Mouse (Mus musculus): Measurements from ENCODE around the gene 1700007K13Rik. TPM values are rescaled to one million over a fixed set of nuclear protein-coding genes. Genes with fewer than 3 reads are reported as not detected.
A peak's percentile ranks its signal among the peaks of the same experiment; 100 is the strongest.
"Not testable (repeated sequence)": the region's sequence is repeated elsewhere in the genome, so short reads cannot be mapped to it uniquely, and the experiment has no call there.

Gene 1700007K13Rik
- under 1 TPM; 0.64 to 0.99 TPM for total RNA-seq (2021)
- long read RNA-seq, experiment 1: 0 reads
- long read RNA-seq, experiment 2: 0 reads

DNA sequence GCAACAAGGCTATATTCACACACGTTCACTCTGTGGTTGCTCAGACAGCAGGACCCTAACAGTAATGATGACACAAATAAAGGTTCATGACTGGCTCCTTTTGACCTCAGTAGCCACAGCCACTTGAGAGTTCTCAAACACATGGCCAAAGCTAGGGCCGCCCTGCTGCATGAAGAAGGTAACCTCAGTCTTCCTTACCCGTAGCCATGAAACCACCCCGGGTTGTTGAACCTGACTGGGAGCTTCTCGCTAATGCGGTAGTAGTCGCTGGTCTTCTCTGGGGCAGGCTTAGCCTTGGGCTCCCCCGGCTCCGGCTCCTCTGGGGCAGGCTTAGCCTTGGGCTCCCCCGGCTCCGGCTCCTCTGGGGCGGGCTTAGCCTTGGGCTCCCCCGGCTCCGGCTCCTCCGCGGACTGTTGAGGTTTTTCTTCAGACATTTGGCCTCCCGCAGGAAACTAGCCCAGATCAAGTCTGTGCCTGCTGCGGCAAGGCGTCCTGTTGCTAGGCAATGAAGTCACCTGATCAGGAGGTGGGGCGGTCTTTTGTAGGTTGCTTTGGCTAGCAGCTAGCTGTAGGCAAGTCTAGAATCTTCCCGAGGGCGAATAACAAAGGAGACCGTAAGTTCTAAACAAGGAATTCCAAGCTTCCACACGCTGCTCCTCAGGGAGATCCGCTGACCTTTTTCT, at the start of gene 1700007K13Rik:
TSS of gene 1700007K13Rik (minus strand) at position 497 of the 683 bp plus-strand sequence.
- DNase-seq: peak; percentile 86

DNA sequence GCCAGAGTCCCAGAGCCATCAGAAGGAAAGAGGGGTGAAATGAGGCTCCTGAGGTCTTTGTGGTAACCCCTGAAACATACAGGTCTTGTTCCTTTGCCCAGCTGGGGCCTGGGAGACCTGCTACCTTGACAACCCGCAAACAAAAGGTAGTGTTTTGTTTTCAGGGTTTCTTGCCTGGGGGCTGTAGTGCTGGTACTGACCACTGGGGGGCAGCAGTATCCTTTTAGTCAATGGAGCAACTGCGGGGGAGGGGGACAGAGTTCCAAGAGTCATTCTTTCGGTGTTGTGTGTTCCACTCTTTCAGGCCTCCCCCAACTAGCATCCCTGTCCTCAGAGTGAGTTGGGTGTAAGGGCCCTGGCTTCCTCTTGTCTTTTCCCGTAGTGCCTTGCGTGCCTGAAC, 48.4 kb upstream of the 1700007K13Rik start:
- DNase-seq: peak; percentile 92

DNA sequence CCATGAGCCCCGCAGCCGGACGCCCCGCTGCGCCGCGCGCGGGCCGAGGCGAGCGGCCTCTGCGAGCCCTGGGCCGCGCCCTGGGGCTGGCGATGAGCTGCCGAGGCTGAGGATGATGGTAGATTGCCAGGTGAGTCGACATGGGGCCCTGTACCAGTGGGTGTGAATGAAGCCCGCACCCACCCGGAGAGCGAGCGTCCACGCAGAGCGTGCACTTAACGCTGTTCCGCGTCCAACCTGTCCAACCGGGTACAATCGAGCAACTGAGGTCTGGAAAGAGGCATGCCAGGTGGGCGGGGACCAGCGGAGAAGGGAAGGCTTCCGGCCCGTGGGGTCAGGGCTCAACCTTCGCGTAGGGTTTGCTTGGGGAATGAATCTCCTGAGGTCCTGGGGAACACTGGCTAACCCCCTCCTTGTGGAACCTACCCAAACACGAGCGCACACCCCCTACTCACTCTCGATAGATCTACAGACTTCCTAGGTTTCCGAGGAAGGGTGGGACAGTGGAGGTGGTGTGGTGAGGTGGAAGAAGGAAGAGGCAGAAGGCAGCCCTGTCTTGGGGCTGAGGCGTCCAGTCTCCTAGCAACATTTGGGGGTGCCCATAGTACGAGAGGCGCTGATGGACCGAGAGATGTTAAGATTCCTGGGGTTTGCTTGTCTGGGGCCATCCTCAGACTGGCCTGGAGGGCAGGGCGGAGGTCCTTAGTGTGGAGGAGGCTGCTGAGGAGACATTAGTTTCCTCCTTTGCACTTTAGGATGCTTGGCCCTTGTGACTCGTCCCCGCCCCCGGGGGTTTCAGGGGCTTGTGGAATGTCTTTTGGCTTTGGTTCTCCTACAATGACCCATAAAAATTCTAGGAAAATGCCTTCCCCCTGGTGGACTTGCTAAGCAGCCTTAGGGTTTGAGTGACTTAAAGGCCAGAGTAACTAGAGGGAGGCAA, 47.6 kb upstream of the 1700007K13Rik start:
- DNase-seq: no peak

DNA sequence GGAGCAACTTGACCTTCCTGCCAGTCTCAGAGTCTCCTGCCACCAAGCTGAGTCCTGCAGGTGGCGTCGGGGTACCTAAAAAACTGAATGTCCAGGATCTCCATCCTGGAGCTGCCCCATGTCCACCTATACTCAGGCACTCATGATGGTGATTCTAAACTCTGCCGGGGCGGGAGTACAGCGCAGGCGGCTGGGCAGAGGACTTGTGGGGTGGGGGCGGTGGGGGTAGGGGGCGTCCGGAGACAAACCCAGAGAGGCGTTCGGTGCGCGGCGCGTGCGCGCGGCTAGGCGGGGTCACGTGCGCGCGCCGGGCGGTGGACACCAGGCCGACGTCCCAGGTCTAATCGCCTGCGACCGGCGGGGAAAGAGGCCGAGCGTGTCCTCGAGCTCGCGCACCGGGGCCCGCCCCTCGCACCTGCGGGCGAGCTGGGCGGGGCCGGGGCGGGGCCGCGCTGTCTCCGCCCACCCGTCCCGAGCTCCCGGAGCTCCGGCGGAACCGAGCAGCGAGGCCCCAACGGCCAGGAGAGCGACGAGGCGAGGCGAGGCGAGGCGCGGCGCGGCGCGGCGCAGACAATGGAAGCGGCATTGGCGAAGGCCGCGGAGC, 46.8 kb upstream of the 1700007K13Rik start, which contains the start of gene Ralgds:
TSS of gene Ralgds (plus strand) at position 328 of the 604 bp plus-strand sequence.
- DNase-seq: peak; percentile 70

DNA sequence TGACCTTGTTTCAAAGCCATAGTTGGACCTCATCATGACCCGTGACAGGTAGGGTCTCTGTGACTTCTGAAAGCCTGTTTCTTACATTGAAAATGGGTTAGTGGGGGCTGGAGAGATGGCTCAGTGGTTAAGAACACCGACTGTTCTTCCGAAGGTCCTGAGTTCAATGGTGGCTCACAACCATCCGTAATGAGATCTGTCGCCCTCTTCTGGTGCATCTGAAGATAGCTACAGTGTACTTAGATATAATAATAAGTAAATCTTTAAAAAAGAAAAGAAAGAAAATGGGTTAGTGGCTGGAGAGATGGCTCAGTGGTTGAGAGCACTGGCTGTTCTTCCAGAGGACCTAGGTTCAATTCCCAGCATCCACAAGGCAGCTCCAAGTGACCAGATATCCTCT, 45.5 kb upstream of the 1700007K13Rik start:
- DNase-seq: not testable (repeated sequence)

DNA sequence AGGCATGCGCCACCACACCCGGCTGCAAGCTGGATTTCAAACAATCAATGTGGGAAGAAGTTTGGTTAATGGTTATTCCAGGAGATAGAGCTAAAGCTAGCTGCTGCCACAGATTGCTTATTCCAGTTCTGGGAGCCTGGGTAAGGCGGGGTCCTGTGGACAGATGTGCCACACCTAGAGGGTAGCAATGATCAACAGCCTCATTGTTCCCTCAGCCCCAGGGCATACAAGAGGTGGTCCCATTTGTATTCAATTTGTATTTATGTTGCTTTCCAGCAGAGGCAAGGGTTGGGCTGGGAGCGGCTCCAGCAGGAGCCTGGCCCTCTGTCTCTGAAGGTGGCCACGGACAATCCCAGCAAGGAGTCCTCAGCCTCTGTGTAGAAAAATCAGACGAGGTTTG, 40.2 kb upstream of the 1700007K13Rik start:
- no peak for DNase-seq

DNA sequence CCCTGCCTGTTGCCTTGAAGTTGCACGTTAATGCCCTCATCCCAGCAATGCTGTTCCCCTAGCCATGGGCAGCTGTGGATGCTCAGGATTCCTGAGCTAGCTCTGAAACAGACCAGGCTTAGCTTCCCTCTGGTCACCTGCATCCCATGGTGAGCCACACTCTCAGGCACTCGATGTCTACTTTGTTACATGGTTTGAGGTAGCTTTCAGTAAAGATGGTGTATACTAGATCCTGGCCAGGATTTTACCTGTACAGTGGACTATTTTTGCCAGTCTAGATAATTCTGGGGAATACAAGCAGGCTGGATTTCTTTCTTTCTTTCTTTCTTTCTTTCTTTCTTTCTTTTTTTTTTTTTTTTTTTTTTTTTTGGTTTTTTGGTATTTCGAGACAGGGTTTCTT, 39.7 kb upstream of the 1700007K13Rik start, which contains the start of gene Gm10134:
TSS of gene Gm10134 (plus strand) at position 301 of the 400 bp plus-strand sequence.
- DNase-seq: no peak

DNA sequence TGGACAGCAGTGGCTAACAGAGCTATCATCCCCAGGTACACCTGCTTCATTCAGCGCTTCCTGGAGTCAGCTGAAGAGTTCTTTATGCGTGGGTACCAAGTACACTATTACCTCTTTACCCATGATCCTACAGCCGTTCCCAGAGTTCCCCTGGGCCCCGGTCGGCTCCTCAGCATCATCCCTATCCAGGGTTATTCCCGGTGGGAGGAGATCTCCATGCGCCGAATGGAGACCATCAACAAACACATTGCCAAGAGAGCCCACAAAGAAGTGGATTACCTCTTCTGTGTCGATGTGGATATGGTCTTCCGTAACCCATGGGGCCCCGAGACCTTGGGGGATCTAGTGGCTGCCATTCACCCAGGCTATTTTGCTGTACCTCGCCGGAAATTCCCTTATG, 38.5 kb upstream of the 1700007K13Rik start:
- DNase-seq: no peak

DNA sequence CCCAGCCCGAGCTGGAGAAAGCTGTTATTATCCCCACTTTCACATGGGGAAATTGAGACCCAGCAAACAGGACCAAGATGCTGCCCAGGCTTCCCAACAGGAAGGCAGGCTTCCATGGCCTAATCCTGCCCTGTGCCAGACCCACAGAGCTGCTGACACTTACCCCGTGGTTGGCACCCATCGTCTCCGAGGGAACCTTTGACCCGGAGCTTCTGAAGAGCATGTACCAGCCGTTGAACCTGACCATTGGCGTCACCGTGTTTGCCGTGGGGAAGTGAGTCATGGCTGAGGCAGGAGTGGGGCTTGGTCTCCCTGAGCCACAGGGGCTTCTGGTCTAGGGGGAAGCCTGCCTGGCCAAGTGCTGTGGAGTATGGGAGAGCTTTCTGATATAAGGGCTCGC, 36.9 kb upstream of the 1700007K13Rik start:
- DNase-seq: no peak

DNA sequence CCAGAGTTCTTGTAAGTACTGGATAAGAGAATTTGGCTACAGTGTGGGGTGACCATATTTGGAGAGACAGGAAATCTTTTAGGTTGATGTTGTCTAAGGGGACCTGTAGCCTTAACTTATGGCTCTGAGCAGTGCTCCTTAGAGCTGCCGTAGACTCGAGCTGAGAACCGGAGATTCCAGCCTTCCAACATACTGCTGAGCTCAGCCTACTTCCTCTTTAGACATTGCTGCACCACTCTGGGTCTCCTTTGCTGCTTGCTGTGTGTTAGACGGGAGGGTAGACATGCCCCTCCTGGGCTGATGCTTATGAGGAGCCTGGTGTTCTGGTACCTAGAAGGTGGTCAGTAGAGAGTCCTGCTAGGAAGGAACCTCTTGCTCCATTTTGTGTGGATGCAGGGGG, 32.3 kb upstream of the 1700007K13Rik start:
- no peak for DNase-seq

DNA sequence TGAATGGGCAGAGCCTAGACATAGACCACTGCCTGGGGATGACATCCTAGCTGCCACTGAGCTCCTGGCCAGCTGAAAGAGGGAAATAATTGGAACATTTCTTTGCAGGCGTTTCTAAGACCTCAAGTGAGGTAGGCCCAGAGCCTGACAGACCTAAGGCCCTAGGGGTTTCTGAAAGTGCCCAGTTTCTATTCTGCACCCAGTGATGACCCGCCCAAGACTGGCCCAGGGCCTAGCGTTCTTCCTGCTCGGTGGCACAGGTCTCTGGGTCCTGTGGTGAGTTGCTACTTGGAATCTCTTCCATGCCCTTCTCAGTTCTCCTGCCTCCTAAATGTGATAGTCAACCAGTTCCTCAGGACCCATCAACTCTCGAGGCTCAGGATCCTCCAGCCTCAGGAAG, 31.4 kb upstream of the 1700007K13Rik start:
- DNase-seq: no peak

DNA sequence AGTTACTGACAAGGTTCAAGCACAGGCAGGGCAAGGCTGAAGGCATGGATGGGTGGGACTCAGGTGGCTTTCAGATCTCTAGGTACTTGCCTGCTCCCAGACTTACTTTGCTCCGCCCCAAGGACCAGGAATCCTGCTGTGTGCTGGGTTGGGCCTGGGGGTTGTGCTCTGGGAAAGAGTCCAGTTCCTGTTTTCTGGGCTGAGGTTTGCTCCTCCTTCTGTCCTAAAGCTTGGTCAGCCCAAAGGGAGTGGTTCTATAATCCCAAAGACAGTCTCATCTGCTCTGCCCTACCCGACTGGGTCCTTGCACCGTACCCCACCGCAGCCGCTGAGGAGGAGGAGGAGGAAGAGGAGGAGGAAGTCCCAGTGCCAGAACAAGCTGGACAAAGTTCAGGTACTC, 30.5 kb upstream of the 1700007K13Rik start, which contains the start of gene Gbgt1:
TSS of gene Gbgt1 (plus strand) at position 221 of the 400 bp plus-strand sequence.
- DNase-seq: no peak

DNA sequence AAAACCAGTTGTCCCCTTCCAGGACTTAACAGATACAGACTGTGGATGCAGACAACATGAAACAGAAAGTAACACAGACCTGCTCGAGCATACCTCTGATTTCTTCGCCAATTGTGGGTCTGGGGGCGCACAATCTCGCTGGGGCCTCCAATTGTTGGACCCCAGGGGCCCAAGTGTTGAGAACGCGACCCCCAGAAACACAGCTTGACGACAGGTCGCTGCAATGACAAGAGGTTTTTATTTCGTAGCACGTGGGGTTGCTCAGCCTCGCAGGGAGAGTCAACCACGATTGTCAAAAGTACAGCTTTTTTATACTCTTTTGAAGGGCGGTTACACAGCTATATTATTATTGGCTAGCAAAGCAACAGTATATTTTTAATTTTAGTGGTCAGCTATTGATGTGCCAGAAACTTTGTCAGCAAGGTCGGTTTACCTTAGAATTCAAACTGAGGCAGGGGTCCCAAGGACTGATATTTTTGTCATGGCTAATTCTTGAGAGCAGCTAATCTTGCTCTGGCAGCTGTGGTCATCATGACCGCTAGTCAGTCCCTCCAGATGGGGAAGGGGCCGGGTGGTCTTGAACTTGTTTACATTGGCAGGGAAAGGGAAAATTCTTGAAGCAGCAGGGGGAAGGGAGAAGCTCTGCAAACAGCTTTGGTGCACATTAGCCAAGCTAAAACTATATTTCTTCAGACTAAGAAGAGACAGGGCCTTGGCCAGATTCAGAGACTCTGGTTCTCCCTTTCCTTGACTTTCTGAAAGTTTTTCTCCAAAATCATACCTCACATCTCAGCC, 29.9 kb upstream of the 1700007K13Rik start:
- no peak for DNase-seq

DNA sequence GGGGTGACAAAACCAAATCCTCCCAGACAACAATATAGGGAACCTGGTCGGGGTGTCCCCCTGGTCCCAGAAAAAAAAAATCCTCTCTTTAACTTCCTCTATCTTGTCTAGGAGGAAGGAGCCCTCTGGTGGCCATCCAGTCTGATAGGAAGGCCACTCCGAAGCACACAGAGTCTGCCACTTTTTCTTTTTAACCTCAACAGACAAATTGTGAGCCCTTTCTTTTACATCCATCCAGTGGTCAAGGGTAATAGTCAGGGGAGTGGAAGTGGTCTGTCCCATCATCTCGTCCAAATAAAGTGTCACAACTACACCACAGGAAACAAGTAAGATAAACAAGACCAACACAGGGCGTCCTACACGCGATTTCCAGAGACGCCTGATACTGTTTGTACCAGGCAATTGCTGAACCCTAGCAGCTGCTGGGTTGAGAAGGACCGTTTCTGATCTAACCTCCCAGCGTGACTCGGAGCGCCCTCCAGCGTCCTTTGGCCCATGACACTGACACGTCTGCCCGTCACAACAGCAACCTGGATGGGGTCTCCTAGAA, 29.1 kb upstream of the 1700007K13Rik start:
- peak; percentile 49 for DNase-seq

DNA sequence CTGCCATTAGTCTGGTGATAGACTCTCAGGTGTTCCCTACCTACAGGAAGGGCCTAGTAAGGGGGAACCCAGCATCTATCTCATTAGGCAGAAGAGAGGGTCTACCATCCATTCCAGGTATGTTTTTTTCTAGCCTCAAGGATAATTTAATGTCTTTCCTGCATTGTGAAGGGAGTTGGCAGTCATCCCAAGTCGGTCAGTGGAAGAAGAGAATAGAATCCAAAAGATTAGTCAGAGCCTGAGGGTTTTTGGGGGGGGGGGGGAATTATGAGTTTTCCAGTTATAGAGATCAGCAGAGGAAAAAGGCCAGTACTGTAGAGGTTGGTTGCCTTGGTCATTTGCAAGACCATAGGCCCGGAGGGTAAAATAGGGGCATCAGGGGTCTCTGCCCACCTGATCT, 28.4 kb upstream of the 1700007K13Rik start:
- DNase-seq: no peak

DNA sequence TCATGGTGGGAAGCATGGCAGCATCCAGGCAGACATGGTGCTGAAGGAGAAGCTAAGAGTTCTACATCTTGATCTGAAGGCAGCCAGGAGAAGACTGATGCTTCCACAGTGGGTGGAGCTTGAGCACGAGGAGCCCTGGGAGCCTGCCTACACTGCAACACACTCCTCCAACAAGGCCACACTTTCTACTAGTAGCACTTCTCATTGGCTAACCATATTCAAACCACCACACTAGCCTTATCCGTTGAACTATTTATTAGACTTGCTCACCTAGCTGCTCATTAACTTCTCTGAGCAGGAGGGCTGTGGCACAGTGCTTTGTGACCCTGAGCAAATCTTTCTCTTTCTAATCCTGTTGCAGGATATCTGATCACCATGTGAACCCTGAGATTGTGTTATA, 17.7 kb upstream of the 1700007K13Rik start:
- DNase-seq: no peak

DNA sequence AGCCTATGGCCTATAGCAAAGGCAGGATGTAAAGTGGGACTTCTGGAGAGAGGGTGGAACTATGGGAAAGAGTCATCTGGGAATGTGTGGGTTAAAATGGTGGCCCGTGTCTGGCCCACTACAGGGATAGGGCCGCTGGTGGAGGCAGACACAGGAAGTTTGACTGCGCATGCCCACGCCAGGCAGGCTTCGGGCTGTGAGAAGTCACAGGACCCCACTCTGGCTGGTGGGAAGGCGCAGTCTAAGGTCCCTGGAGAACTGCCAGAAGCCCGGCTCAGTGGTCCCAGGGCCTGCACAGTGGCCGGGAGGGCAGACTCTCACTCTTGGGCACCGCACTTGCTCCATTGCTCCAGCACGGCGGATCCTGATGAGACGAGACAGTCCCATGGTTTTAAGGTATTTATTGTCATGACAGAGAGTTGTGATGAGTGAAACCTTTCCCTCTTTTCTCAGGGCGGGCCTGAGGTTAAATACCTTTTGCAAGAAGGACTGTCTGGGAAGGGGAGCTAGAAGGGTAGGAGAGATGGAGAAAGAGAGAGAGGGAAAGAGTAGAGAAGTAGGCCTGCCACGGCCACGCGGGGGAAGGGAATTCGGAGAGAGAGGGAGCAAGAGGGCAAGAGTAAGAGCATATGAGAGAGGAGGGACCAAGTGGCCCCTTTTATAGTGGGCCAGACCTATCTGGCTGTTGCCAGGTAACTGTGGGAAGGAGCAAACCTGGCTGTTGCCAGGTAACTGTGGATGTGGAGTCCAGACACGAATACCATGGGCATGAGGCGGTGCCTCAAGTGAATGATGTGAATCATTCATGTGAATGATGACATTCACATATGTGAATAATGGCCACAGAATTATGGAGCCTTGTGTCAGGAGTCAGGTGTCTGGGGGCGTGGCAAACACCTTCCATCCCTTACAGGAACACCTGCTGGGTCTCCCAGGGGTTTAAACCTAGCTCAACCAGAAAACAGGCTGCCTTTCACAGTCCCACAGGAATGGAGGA, 13.4 kb upstream of the 1700007K13Rik start:
- DNase-seq: no peak

DNA sequence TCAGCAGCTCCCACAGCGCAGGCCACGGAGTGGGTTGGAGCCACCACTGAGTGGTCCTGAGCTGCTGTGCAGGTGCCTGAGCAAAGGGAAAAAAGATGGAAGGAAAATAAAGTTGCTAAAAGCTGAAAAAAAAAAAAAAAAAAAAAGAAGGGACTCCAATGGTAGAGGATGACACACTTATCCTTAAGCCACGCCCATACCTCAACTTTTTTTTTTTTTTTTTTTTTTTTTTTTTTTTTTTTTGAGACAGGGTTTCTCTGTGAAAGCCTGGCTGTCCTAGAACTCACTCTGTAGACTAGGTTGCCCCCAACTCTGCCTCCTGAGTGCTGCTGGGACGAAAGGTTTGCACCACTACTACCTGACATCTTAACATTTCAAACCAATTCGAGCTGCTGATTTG, 11.9 kb upstream of the 1700007K13Rik start:
- not testable (repeated sequence) for DNase-seq

DNA sequence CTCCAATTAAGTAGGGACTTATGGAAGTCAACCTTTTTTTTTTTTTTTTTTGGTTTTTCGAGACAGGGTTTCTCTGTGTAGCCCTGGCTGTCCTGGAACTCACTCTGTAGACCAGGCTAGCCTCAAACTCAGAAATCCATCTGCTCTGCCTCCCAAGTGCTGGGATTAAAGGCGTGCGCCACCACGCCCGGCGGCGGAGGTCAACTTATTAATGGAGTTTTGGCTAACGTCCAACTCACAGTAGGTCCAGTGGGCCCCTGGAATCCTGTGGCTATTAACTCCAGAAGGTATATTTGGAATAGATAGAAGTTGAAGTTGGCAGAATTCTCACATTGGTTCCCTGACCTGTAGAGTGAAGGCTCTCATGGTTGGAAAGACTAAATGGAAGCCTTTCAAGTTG, 5.9 kb upstream of the 1700007K13Rik start:
- not testable (repeated sequence) for DNase-seq

DNA sequence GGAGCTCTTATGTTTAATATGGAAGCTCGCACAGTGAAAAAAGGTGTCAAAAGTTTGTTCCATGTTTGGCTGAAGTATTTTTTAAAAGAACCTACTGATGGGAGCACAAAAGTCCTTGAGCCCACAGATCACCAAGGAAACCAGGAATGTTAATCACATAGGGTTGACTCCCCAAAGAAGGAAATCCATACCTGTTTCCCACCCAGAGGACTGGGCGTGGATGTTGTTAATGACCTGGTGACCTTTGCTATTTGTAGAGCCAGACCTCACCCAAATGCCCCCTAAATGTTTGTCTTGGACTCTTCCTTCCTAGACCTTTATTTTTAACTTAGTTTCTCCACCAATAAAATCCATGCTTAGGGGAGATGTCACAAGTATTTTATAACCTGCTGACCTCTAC, 4.5 kb upstream of the 1700007K13Rik start:
- no peak for DNase-seq

Data from adrenal gland, postnatal 10 days (tissue).